Mouse (Mus musculus): Measurements from ENCODE around the gene Prl7a2.

Gene Prl7a2

DNA sequence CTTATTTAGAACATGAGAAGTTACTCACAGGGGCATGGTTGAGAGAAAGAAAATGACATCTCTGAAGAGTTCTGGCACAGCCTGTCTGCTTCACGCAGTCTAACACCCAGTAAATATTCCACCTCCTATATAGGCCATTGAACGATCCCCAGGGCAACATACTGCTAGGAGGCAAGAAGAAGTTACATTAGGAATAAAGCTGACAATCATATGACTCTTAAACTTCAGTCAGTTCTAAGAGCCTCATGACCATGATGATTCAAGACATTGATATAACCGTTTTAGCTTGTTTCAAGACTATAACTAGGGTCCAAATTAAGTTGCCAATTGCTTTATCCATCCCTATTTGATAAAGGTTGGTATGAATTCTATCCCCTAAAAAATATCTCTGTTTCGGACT is at the start of gene Prl7a2:
TSS of gene Prl7a2 (minus strand) at position 101 of the 400 bp plus-strand sequence.
- in situ Hi-C loops (cut with MboI, MseI) = no loop called here

DNA sequence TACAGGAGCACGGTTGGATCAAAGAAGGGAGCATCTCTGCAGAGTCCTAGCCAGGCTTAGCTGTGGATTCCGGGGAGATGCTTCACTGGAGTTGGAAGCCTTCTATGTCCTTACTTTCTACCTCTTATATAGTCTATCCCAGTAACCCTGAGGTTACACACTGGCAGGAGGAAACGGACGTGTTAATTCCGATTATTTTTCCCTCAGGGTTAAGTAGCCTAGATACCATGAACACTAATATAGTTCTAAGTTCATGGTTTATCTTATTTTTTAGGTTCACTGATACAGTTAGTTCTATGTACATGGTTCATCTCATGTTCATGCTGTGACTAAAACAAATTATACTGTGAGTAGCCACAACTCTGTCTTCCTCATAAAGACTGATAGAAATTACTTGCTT is 48.8 kb upstream of the Prl7a2 start, which contains the start of gene Prl7d1:
TSS of gene Prl7d1 (minus strand) at position 101 of the 400 bp plus-strand sequence.
- in situ Hi-C loops (cut with MboI, MseI) = no loop called here

DNA sequence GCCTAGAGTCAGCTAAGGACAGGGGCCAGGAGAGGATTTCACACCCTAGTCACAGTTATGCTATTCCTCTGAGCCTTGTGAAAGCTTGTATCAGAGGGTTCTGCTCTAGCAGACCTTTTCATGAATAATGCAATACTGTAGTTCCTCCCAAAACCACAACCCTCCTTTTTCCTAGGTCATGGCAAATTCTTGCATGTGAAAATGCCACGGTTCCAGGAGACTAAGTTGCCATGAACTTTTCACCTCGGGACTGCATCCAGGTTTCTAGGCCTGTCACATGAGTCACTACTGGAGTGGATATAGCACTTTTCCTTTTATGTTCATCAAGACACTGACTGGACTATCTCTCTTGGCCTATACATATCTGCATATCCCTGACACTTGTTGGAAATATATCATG is 38.7 kb upstream of the Prl7a2 start:
- in situ Hi-C loops (cut with MboI, MseI) = no loop called here

DNA sequence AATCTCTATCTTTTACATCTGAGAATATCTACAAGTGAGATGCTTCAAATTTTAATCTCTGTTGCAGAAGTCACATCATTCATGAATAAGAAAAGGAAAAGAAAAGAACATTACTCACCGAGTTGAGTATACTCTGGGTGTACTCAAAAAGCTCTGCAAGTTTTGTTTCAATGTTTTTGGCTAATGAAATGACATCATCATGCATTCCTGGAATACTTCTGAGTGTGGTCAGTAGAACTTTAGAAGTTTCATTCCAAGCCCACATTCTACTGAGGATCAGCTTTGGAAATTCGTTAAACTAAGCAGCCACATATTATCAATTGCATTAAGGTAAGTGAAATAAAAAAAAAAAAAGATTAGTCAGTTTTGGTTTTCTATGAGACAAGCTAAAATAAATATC is 7.1 kb downstream of the Prl7a2 start:
- in situ Hi-C loops (cut with MboI, MseI) = loop anchor here (5.0 kb wide), 1 partner anchor 37 kb away; no protein-coding TSS in a partner anchor

DNA sequence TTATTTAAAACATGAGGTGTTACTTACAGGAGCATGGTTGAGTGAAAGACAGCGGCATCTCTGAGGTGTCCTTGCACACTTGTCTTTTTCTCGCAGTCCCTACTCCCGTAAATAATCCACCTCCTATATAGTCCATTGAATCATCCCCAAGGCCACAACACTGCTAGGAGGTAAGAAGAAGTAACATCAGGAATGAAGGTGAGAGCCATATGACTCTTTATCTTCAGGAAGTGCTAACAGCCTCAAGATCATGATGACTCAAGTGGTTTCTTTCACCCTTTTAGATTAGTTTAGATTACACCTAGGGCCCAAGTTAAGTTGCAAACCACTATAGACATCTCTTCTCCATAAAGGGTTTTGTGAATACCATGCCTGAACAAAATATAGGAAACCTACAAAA is 25.4 kb downstream of the Prl7a2 start, which contains the start of gene Prl7a1:
TSS of gene Prl7a1 (minus strand) at position 101 of the 400 bp plus-strand sequence.
- in situ Hi-C loops (cut with MboI, MseI) = no loop called here

DNA sequence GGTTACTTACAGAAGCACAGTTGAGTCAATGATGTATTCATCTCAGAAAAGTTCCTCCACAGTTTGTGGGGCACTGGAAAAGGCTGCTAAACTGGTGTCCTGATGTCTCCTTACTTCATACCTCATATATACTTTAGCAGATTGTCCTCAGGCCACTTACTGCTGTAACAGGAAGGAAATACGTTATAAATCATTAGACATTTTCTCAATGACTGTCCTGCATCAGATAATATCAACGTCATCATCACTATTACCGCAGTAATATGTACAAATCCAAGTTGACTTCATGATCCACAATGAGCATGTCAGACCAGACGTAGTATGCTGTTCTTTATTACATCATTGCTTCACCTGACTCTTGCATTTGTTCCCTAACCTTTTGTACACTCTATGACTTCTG is 57.4 kb downstream of the Prl7a2 start, which contains the start of gene Prl7b1:
TSS of gene Prl7b1 (minus strand) at position 101 of the 400 bp plus-strand sequence.
- in situ Hi-C loops (cut with MboI, MseI) = no loop called here
